ENCODE assay signal across 9 mouse cellular contexts in genomic region chr15:78531451-78531720, GRCm38 (mm10). TPM values are rescaled to one million over a fixed set of nuclear protein-coding genes. Genes with fewer than 3 reads are reported as not detected.
DNase-seq lines count a peak whose midpoint lies in the region; ATAC-seq and TF ChIP-seq lines count a peak whose summit lies in the region.
"Had no signal": no experiment of that assay in that cellular context is flagged by ENCODE, and none has a peak within 500 bp of the region (broad histone marks: within the 10 kb centered on the region; RNA-seq: fewer than 3 reads in every experiment).

No protein-coding gene starts in this region.

- H3K27ac ChIP-seq in liver, adult 2 months (replicated peaks; ENCODE audit: insufficient read depth, low read depth, low read length) = peak overlapping the region; percentile 51
- peak overlapping the region; percentile 74 for H3K27ac ChIP-seq in forebrain, embryonic 12.5 days
- H3K27ac ChIP-seq in limb, embryonic 11.5 days (replicated peaks; ENCODE audit: low read depth, low read length) = no peak overlapping the region; the same call in 1 of the 2 replicates
- H3K27ac ChIP-seq in neural tube, embryonic 15.5 days (replicated peaks) = peak overlapping the region; percentile 85

- DNase-seq in liver, adult 2 months (ENCODE audit: extremely low read depth, low read depth, low spot score) = no peak
- no peak for DNase-seq in liver
- no peak for DNase-seq in limb, embryonic 11.5 days (ENCODE audit: low spot score)
- no peak for DNase-seq in ovary, postnatal 36 days (ENCODE audit: low spot score)
- no peak for DNase-seq in urinary bladder, postnatal 25 days (ENCODE audit: low spot score)
- DNase-seq in layer of hippocampus, postnatal 25 days (ENCODE audit: extremely low spot score in 1 of 2, low spot score in 1 of 2) = no peak

- no peak for TF ChIP-seq CTCF in liver, adult 2 months (IDR thresholded peaks at IDR 0.05; ENCODE audit: low read depth, low read length)

- no peak overlapping the region for H3K4me3 ChIP-seq in liver, adult 2 months (ENCODE audit: insufficient read depth, low read depth, low read length)
- H3K4me3 ChIP-seq in forebrain, embryonic 12.5 days (replicated peaks) = no peak overlapping the region
- H3K4me3 ChIP-seq in limb, embryonic 11.5 days (ENCODE audit: low read depth, low read length) = peak overlapping the region; percentile 24; the same call in 1 of the 2 replicates
- H3K4me3 ChIP-seq in neural tube, embryonic 15.5 days (replicated peaks) = no peak overlapping the region

- H3K9ac ChIP-seq in liver, adult 2 months (ENCODE audit: low read depth, low read length) = peak overlapping the region; percentile 45
- peak overlapping the region; percentile 70; the same call in 1 of the 2 replicates for H3K9ac ChIP-seq in forebrain, embryonic 12.5 days
- H3K9ac ChIP-seq in limb, embryonic 11.5 days (ENCODE audit: low read length) = peak overlapping the region; percentile 47
- H3K9ac ChIP-seq in neural tube, embryonic 15.5 days (replicated peaks) = peak overlapping the region; percentile 44; the same call in 1 of the 2 replicates

- H3K79me2 ChIP-seq in liver, adult 2 months (ENCODE audit: control insufficient read depth, insufficient read depth, low read length) = no peaks in the 10 kb centered on the region

- peak; percentile 7; the same call in 1 of the 2 replicates for ATAC-seq in forebrain, embryonic 12.5 days (ENCODE audit: low FRiP score)
- no peak for ATAC-seq in limb, embryonic 11.5 days (ENCODE audit: insufficient number of reproducible peaks, low FRiP score, low TSS enrichment, low read depth)
- no peak; the same call in 1 of the 2 replicates for ATAC-seq in neural tube, embryonic 15.5 days (ENCODE audit: low FRiP score)

- no peaks in the 10 kb centered on the region for H3K36me3 ChIP-seq in liver, adult 2 months (ENCODE audit: control insufficient read depth, insufficient read depth, low read length)
- no peaks in the 10 kb centered on the region for H3K36me3 ChIP-seq in forebrain, embryonic 12.5 days (replicated peaks)
- H3K36me3 ChIP-seq in limb, embryonic 11.5 days (ENCODE audit: control insufficient read depth, insufficient read depth, low read length) = no peaks in the 10 kb centered on the region
- H3K36me3 ChIP-seq in neural tube, embryonic 15.5 days = no peaks in the 10 kb centered on the region

- no peak for TF ChIP-seq POLR2A in liver, adult 2 months (IDR thresholded peaks at IDR 0.05; ENCODE audit: extremely low read depth, insufficient read depth, low read length)

- H3K4me1 ChIP-seq in liver, adult 2 months (ENCODE audit: control insufficient read depth, insufficient read depth, low read length) = peaks cover 21% of the 10 kb centered on the region
- H3K4me1 ChIP-seq in forebrain, embryonic 12.5 days = peaks cover 37% of the 10 kb centered on the region
- H3K4me1 ChIP-seq in limb, embryonic 11.5 days (ENCODE audit: control insufficient read depth, insufficient read depth, low read length) = peaks cover 15% of the 10 kb centered on the region
- peaks cover 35% of the 10 kb centered on the region for H3K4me1 ChIP-seq in neural tube, embryonic 15.5 days

- peak overlapping the region; percentile 60; the same call in 1 of the 2 replicates for H3K4me2 ChIP-seq in forebrain, embryonic 12.5 days
- peak overlapping the region; percentile 47; the same call in 1 of the 2 replicates for H3K4me2 ChIP-seq in limb, embryonic 11.5 days (ENCODE audit: low read depth, severe bottlenecking)
- H3K4me2 ChIP-seq in neural tube, embryonic 15.5 days = peak overlapping the region; percentile 61; the same call in 1 of the 2 replicates

- no peaks in the 10 kb centered on the region for H3K9me3 ChIP-seq in forebrain, embryonic 12.5 days
- H3K9me3 ChIP-seq in limb, embryonic 11.5 days (ENCODE audit: control insufficient read depth, low read length) = no peaks in the 10 kb centered on the region
- no peaks in the 10 kb centered on the region for H3K9me3 ChIP-seq in neural tube, embryonic 15.5 days (replicated peaks)

- WGBS in liver, adult 2 months = 59% methylated on average over 4 of the region's 4 CpGs
- 76% methylated on average over 4 of the region's 4 CpGs for WGBS in forebrain, embryonic 12.5 days
- 68% methylated on average over 4 of the region's 4 CpGs for WGBS in limb, embryonic 11.5 days
- 69% methylated on average over 4 of the region's 4 CpGs for WGBS in neural tube, embryonic 15.5 days

- H3K27me3 ChIP-seq in liver, adult 2 months (ENCODE audit: control insufficient read depth, insufficient read depth, low read length) = no peaks in the 10 kb centered on the region
- H3K27me3 ChIP-seq in forebrain, embryonic 12.5 days = peaks cover 17% of the 10 kb centered on the region
- H3K27me3 ChIP-seq in limb, embryonic 11.5 days (ENCODE audit: control insufficient read depth, insufficient read depth, low read length) = no peaks in the 10 kb centered on the region
- H3K27me3 ChIP-seq in neural tube, embryonic 15.5 days (replicated peaks) = no peaks in the 10 kb centered on the region

RNA-seq across cellular contexts. Expression of gene C1qtnf6, which starts 0.2 kb away (rescaled TPM):
- total RNA-seq in liver, adult 2 months (2014; rRNA removed) = 0.28 and 0.54 TPM in 2 replicates
- polyA plus RNA-seq in liver, adult 2 months (2012; rRNA removed) = 2.2 and 2.5 TPM in 2 replicates
- 6.2 and 7.6 TPM in 2 replicates for polyA plus RNA-seq in forebrain, embryonic 12.5 days (2016; fragmentation: Nextera tagmentation; extraction: Ambion mirVana)
- 17.5 and 18.9 TPM in 2 replicates for polyA plus RNA-seq in limb, embryonic 11.5 days (2014; fragmentation: Nextera tagmentation; extraction: Ambion mirVana)
- 7.7 and 12.9 TPM in 2 replicates for polyA plus RNA-seq in neural tube, embryonic 15.5 days (2015; fragmentation: Nextera tagmentation; extraction: Ambion mirVana)
- 1 to 10 TPM; 5.3 to 5.6 TPM for total RNA-seq in layer of hippocampus, postnatal 25 days (2021)
- polyA plus RNA-seq: erythroblast, embryonic 14.5 days had no signal

RNA-seq across cellular contexts. Expression of gene Sstr3, which starts 13.1 kb away (rescaled TPM):
- total RNA-seq in liver, adult 2 months (2014; rRNA removed) = under 0.01 TPM in 1 of 2 replicates, not detected in the other
- not detected in 2 replicates for polyA plus RNA-seq in liver, adult 2 months (2012; rRNA removed)
- polyA plus RNA-seq in forebrain, embryonic 12.5 days (2016; fragmentation: Nextera tagmentation; extraction: Ambion mirVana) = 0.32 and 0.35 TPM in 2 replicates
- polyA plus RNA-seq in limb, embryonic 11.5 days (2014; fragmentation: Nextera tagmentation; extraction: Ambion mirVana) = not detected in 2 replicates
- 0.50 and 0.57 TPM in 2 replicates for polyA plus RNA-seq in neural tube, embryonic 15.5 days (2015; fragmentation: Nextera tagmentation; extraction: Ambion mirVana)
- total RNA-seq in layer of hippocampus, postnatal 25 days (2021) = 10 to 100 TPM; 22.9 to 27.2 TPM
- polyA plus RNA-seq: erythroblast, embryonic 14.5 days had no signal

RNA-seq across cellular contexts. Expression of gene Il2rb, which starts 36.3 kb away (rescaled TPM):
- 0.83 and 1.1 TPM in 2 replicates for total RNA-seq in liver, adult 2 months (2014; rRNA removed)
- polyA plus RNA-seq in liver, adult 2 months (2012; rRNA removed) = 2.4 and 4.0 TPM in 2 replicates
- not detected in 2 replicates for polyA plus RNA-seq in forebrain, embryonic 12.5 days (2016; fragmentation: Nextera tagmentation; extraction: Ambion mirVana)
- not detected in 2 replicates for polyA plus RNA-seq in limb, embryonic 11.5 days (2014; fragmentation: Nextera tagmentation; extraction: Ambion mirVana)
- polyA plus RNA-seq in neural tube, embryonic 15.5 days (2015; fragmentation: Nextera tagmentation; extraction: Ambion mirVana) = 0.12 and 2.8 TPM in 2 replicates
- under 1 TPM in 1 of 2 experiments, not detected in 1; 0.05 TPM for total RNA-seq in layer of hippocampus, postnatal 25 days (2021)

RNA-seq across cellular contexts. Expression of gene Rac2, which starts 41.2 kb away (rescaled TPM):
- 2.8 and 4.5 TPM in 2 replicates for total RNA-seq in liver, adult 2 months (2014; rRNA removed)
- polyA plus RNA-seq in liver, adult 2 months (2012; rRNA removed) = 30.8 and 35.9 TPM in 2 replicates
- 2.6 and 4.6 TPM in 2 replicates for polyA plus RNA-seq in forebrain, embryonic 12.5 days (2016; fragmentation: Nextera tagmentation; extraction: Ambion mirVana)
- polyA plus RNA-seq in limb, embryonic 11.5 days (2014; fragmentation: Nextera tagmentation; extraction: Ambion mirVana) = 5.9 and 6.8 TPM in 2 replicates
- polyA plus RNA-seq in neural tube, embryonic 15.5 days (2015; fragmentation: Nextera tagmentation; extraction: Ambion mirVana) = 6.7 and 77.0 TPM in 2 replicates
- total RNA-seq in layer of hippocampus, postnatal 25 days (2021) = 1 to 10 TPM; 1.6 to 1.9 TPM
